Mouse (Mus musculus) heart, embryonic 16.5 days (tissue): Measurements from ENCODE around the gene Pamr1. TPM values are rescaled to one million over a fixed set of nuclear protein-coding genes. Genes with fewer than 3 reads are reported as not detected.

Experiments
- ATAC-seq: fragments of 200-750 bp; cut with Nextera tagmentation; replicated peaks from 2 replicates; pipeline ENCODE4 v1.8.0; 2017; ENCODE audit warnings: moderate number of reproducible peaks; ENCODE audit not compliant: insufficient read depth, low FRiP score; ENCODE audit errors: extremely low read depth
- H3K27ac ChIP-seq: fragments of 300-500 bp; sonication (generic); 2 replicates; pipeline ENCODE4 v1.5.1; 2014; ENCODE audit warnings: mild to moderate bottlenecking, low read length, control low read depth, moderate library complexity
- H3K27me3 ChIP-seq: fragments of 300-500 bp; sonication (generic); 2 replicates; pipeline ENCODE4 v1.6.1; 2014; ENCODE audit warnings: low read length, mixed read lengths; ENCODE audit not compliant: control insufficient read depth, insufficient read depth
- H3K36me3 ChIP-seq: fragments of 300-500 bp; sonication (generic); 2 replicates; pipeline ENCODE4 v1.6.1; 2014; ENCODE audit not compliant: control insufficient read depth, insufficient read depth
- H3K4me1 ChIP-seq: fragments of 300-500 bp; sonication (generic); 2 replicates; pipeline ENCODE4 v1.6.1; 2014; ENCODE audit warnings: low read length, mixed read lengths; ENCODE audit not compliant: control insufficient read depth, insufficient read depth
- H3K4me2 ChIP-seq: fragments of 300-500 bp; sonication (generic); 2 replicates; pipeline ENCODE4 v1.6.1; 2014; ENCODE audit warnings: low read depth, mild to moderate bottlenecking, control low read depth, low read length
- H3K4me3 ChIP-seq: fragments of 300-500 bp; sonication (generic); 2 replicates; pipeline ENCODE4 v1.5.1; 2014; ENCODE audit warnings: mild to moderate bottlenecking, control low read depth, low read length
- H3K9ac ChIP-seq: fragments of 300-500 bp; sonication (generic); 2 replicates; pipeline ENCODE4 v1.6.1; 2014; ENCODE audit warnings: low read length, control low read depth
- H3K9me3 ChIP-seq: fragments of 300-500 bp; sonication (generic); replicated peaks from 2 replicates; pipeline ENCODE4 v1.6.1; 2016; ENCODE audit warnings: low read length; ENCODE audit not compliant: control insufficient read depth
- WGBS: fragments of 180-500 bp; shearing (Covaris S2); extraction: QIAGEN DNeasy Blood & Tissue Kit; methylation state at CpG from one replicate; pipeline ENCODE4 v1.1.7; 2014; 5-methylcytosine and 5-hydroxymethylcytosine counted together
- polyA plus RNA-seq: library from polyadenylated mRNA; unstranded; fragments of >200 nt; fragmentation: Nextera tagmentation; extraction: Ambion mirVana; gene quantifications from 2 replicates; pipeline ENCODE4 v1.2.1, GENCODE M21; 2015

Pamr1 gene
- polyA plus RNA-seq, 1 experiment from 2014 or later: 3.5 TPM

GRCm38 (mm10) chr2:102594535-102594934 is 44.7 kb downstream of the Pamr1 start:
- Histone ChIP-seq H3K9ac (no peak overlapping the region), H3K36me3 (no peaks in the 10 kb centered on the region), H3K9me3 (no peaks in the 10 kb centered on the region), H3K27ac (no peak overlapping the region), H3K4me3 (no peak overlapping the region), H3K27me3 (no peaks in the 10 kb centered on the region), H3K4me2 (no peak overlapping the region), H3K4me1 (no peaks in the 10 kb centered on the region)
- no peak for ATAC-seq
- WGBS: 70% methylated on average over 1 of the region's 1 CpGs

GRCm38 (mm10) chr2:102595395-102596130 is 45.8 kb downstream of the Pamr1 start:
- Histone ChIP-seq H3K4me1 (no peaks in the 10 kb centered on the region), H3K27ac (no peak overlapping the region), H3K4me2 (no peak overlapping the region), H3K9me3 (no peaks in the 10 kb centered on the region), H3K9ac (no peak overlapping the region), H3K27me3 (no peaks in the 10 kb centered on the region), H3K36me3 (no peaks in the 10 kb centered on the region), H3K4me3 (no peak overlapping the region)
- no peak for ATAC-seq
- 89% methylated on average over 10 of the region's 10 CpGs for WGBS

- H3K27ac ChIP-seq: no peak overlapping the region
- WGBS: 45% methylated on average over 2 of the region's 2 CpGs
- no peak overlapping the region for H3K4me2 ChIP-seq
- no peak overlapping the region for H3K9ac ChIP-seq
- H3K4me1 ChIP-seq: no peaks in the 10 kb centered on the region
- H3K36me3 ChIP-seq: no peaks in the 10 kb centered on the region
- no peak overlapping the region for H3K4me3 ChIP-seq
- no peak for ATAC-seq
- H3K27me3 ChIP-seq: no peaks in the 10 kb centered on the region
- H3K9me3 ChIP-seq: no peaks in the 10 kb centered on the region
These were observed 49.3 kb downstream of the Pamr1 start for GRCm38 (mm10) chr2:102598911-102599721.

- WGBS: 80% methylated on average over 4 of the region's 4 CpGs
- no peaks in the 10 kb centered on the region for H3K4me1 ChIP-seq
- no peak for ATAC-seq
These were observed 50.7 kb downstream of the Pamr1 start for GRCm38 (mm10) chr2:102600516-102600915.

GRCm38 (mm10) chr2:102610485-102610884 is 60.7 kb downstream of the Pamr1 start:
- H3K27me3 ChIP-seq: no peaks in the 10 kb centered on the region
- H3K27ac ChIP-seq: no peak overlapping the region
- no peak overlapping the region for H3K4me2 ChIP-seq
- no peaks in the 10 kb centered on the region for H3K9me3 ChIP-seq
- 90% methylated on average over 4 of the region's 4 CpGs for WGBS
- H3K4me3 ChIP-seq: no peak overlapping the region
- no peaks in the 10 kb centered on the region for H3K4me1 ChIP-seq
- no peak overlapping the region for H3K9ac ChIP-seq
- no peak for ATAC-seq
- H3K36me3 ChIP-seq: no peaks in the 10 kb centered on the region

More at GRCm38 (mm10) chr2:102600516-102600915, 50.7 kb downstream of the Pamr1 start:
- H3K27ac ChIP-seq: no peak overlapping the region
- no peak overlapping the region for H3K4me3 ChIP-seq
- no peak overlapping the region for H3K4me2 ChIP-seq
- no peak overlapping the region for H3K9ac ChIP-seq
- H3K36me3 ChIP-seq: no peaks in the 10 kb centered on the region
- no peaks in the 10 kb centered on the region for H3K27me3 ChIP-seq
- H3K9me3 ChIP-seq: no peaks in the 10 kb centered on the region

GRCm38 (mm10) chr2:102616637-102617036 is 66.8 kb downstream of the Pamr1 start:
- H3K27ac ChIP-seq: no peak overlapping the region
- no peak overlapping the region for H3K4me3 ChIP-seq
- no peak overlapping the region for H3K4me2 ChIP-seq
- no peaks in the 10 kb centered on the region for H3K36me3 ChIP-seq
- no peak for ATAC-seq
- 48% methylated on average over 2 of the region's 2 CpGs for WGBS
- no peak overlapping the region for H3K9ac ChIP-seq
- no peaks in the 10 kb centered on the region for H3K4me1 ChIP-seq
- H3K27me3 ChIP-seq: no peaks in the 10 kb centered on the region
- no peaks in the 10 kb centered on the region for H3K9me3 ChIP-seq

GRCm38 (mm10) chr2:102620744-102621429 is 71.1 kb downstream of the Pamr1 start:
- Histone ChIP-seq H3K9ac (no peak overlapping the region), H3K36me3 (no peaks in the 10 kb centered on the region), H3K4me1 (no peaks in the 10 kb centered on the region), H3K4me2 (no peak overlapping the region), H3K27ac (no peak overlapping the region), H3K9me3 (no peaks in the 10 kb centered on the region), H3K4me3 (no peak overlapping the region), H3K27me3 (no peaks in the 10 kb centered on the region)
- WGBS: 84% methylated on average over 12 of the region's 12 CpGs
- no peak for ATAC-seq

GRCm38 (mm10) chr2:102622176-102622575 is 72.4 kb downstream of the Pamr1 start:
- Histone ChIP-seq H3K36me3 (no peaks in the 10 kb centered on the region), H3K4me3 (no peak overlapping the region), H3K4me2 (no peak overlapping the region), H3K9ac (no peak overlapping the region), H3K9me3 (no peaks in the 10 kb centered on the region), H3K4me1 (no peaks in the 10 kb centered on the region), H3K27ac (no peak overlapping the region), H3K27me3 (no peaks in the 10 kb centered on the region)
- WGBS: 77% methylated on average over 5 of the region's 5 CpGs
- ATAC-seq: no peak

GRCm38 (mm10) chr2:102622943-102623342 is 73.1 kb downstream of the Pamr1 start:
- Histone ChIP-seq H3K4me2 (no peak overlapping the region), H3K27ac (no peak overlapping the region), H3K4me3 (no peak overlapping the region), H3K27me3 (no peaks in the 10 kb centered on the region), H3K36me3 (no peaks in the 10 kb centered on the region), H3K4me1 (no peaks in the 10 kb centered on the region), H3K9ac (no peak overlapping the region), H3K9me3 (no peaks in the 10 kb centered on the region)
- ATAC-seq: no peak
